Mouse (Mus musculus) cerebellum, postnatal 14 days (tissue): ENCODE measurements around the gene Hist2h2bb.
A peak's percentile ranks its signal among the peaks of the same experiment; 100 is the strongest.
"Not testable (repeated sequence)": the region's sequence is repeated elsewhere in the genome, so short reads cannot be mapped to it uniquely, and the experiment has no call there.

Experiments
- DNase-seq, 2 experiments: peaks; one replicate each; pipeline ENCODE4 v3.0.0; 2021; ENCODE audit warnings: mixed read lengths in 2 of 2

The Hist2h2bb gene

GRCm38 (mm10) chr3:96263558-96264403 lies 5.8 kb upstream of the Hist2h2bb start:
- peak; percentile 57 to 67 for DNase-seq

- DNase-seq, result no peak
These were observed 5.1 kb upstream of the Hist2h2bb start for GRCm38 (mm10) chr3:96264404-96264949.

GRCm38 (mm10) chr3:96266132-96266710 lies 3.3 kb upstream of the Hist2h2bb start:
- DNase-seq, result no peak

GRCm38 (mm10) chr3:96267541-96267940 lies 2.0 kb upstream of the Hist2h2bb start:
- no peak for DNase-seq

- DNase-seq, result peak; percentile 77 to 84
These were observed 1.3 kb upstream of the Hist2h2bb start, which contains the start of gene Hist2h3b for GRCm38 (mm10) chr3:96268051-96268775. Hist2h3b (plus strand) TSS chr3:96268654.

GRCm38 (mm10) chr3:96268776-96269378 lies 675 bp upstream of the Hist2h2bb start:
- DNase-seq, result peak in 1 of 2 experiments; percentile 41

- no peak for DNase-seq
These were observed 4.3 kb downstream of the Hist2h2bb start for GRCm38 (mm10) chr3:96273591-96274465.

- peak in 1 of 2 experiments; percentile 53 for DNase-seq
These were observed 7.9 kb downstream of the Hist2h2bb start for GRCm38 (mm10) chr3:96277428-96277799.

- peak; percentile 92 to 94 for DNase-seq
These were observed 8.5 kb downstream of the Hist2h2bb start for GRCm38 (mm10) chr3:96277800-96278624.

GRCm38 (mm10) chr3:96280660-96281059 lies 11.1 kb downstream of the Hist2h2bb start:
- no peak for DNase-seq

- peak in 1 of 2 experiments; percentile 30 for DNase-seq
These were observed 14.9 kb downstream of the Hist2h2bb start for GRCm38 (mm10) chr3:96284457-96284856.

GRCm38 (mm10) chr3:96287334-96287733 lies 17.8 kb downstream of the Hist2h2bb start:
- DNase-seq, result not testable (repeated sequence)

GRCm38 (mm10) chr3:96289201-96289600 lies 19.6 kb downstream of the Hist2h2bb start:
- no peak for DNase-seq

GRCm38 (mm10) chr3:96290727-96291126 lies 21.2 kb downstream of the Hist2h2bb start:
- not testable (repeated sequence) for DNase-seq

GRCm38 (mm10) chr3:96292641-96293040 lies 23.1 kb downstream of the Hist2h2bb start:
- DNase-seq, result no peak

- no peak for DNase-seq
These were observed 23.8 kb downstream of the Hist2h2bb start for GRCm38 (mm10) chr3:96293368-96293767.

- DNase-seq, result no peak
These were observed 24.2 kb downstream of the Hist2h2bb start, which contains the start of gene Fcgr1 for GRCm38 (mm10) chr3:96293787-96294186. Fcgr1 (minus strand) TSS chr3:96293969.

GRCm38 (mm10) chr3:96298360-96298759 lies 28.8 kb downstream of the Hist2h2bb start:
- no peak for DNase-seq

- DNase-seq, result no peak
These were observed 30.0 kb downstream of the Hist2h2bb start for GRCm38 (mm10) chr3:96299562-96299961.

GRCm38 (mm10) chr3:96300706-96301529 lies 31.4 kb downstream of the Hist2h2bb start:
- no peak for DNase-seq
